Mouse (Mus musculus): ENCODE data around the gene Slc30a6. TPM values are rescaled to one million over a fixed set of nuclear protein-coding genes. Genes with fewer than 3 reads are reported as not detected.

The Slc30a6 gene
- total RNA-seq (2021), result 1 to 10 TPM; 5.8 to 6.0 TPM
- long read RNA-seq, experiment 1, partial matches to known transcripts, result 2 of 6 reads
- long read RNA-seq, experiment 1, other reads (novel, unspliced or antisense), result 1 of 6 reads
- long read RNA-seq, experiment 2, transcript Slc30a6-201 (14 exons, 2,148 nt), result major isoform, 8 of 11 reads
- long read RNA-seq, experiment 2, partial matches to known transcripts, result 0 of 11 reads
- long read RNA-seq, experiment 2, other reads (novel, unspliced or antisense), result 3 of 11 reads

DNA sequence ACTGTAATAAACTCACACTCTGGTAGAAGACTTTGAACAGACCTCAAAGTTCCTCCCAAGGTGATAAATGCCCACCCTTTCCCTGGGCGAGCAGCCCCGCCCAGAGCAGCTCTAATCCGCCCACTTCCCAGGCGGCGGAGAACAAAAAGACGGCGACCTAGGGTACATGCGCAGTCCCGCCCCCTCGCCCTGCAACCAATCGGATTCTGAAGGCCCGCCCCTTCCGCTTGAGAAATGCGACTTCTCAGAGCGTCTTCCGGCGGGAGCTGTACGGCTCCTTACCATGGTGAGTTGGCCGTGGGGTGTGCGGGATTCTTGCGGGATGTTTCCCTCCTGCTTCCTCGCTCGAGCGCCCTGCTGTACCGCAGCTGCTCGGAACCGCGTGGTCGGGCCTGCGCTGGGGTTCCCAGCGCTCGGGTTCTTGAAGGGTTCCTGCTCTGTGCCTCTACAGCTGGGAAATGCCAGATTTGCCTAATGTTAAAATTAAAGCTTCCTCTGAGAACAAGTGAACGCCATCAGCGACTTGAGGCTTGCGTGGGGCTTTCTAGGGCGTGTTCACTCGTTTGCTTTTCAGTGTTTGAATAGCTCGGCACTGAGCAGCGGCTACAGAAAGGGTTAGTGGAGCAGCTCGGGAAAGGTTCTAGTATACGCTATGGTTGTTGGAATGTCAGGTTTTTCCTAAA is at the start of gene Slc30a6:
Gene Slc30a6 (plus strand): TSS at position 226 of the 683 bp plus-strand sequence.
- peak; percentile 97 for DNase-seq (ENCODE audit: low spot score)

- DNase-seq (ENCODE audit: low spot score), result no peak
Observed at GRCm38 (mm10) chr17:74363592-74363991, 31.8 kb upstream of the Slc30a6 start.

GRCm38 (mm10) chr17:74376916-74377315 is 18.5 kb upstream of the Slc30a6 start:
- DNase-seq (ENCODE audit: low spot score), result no peak

DNA sequence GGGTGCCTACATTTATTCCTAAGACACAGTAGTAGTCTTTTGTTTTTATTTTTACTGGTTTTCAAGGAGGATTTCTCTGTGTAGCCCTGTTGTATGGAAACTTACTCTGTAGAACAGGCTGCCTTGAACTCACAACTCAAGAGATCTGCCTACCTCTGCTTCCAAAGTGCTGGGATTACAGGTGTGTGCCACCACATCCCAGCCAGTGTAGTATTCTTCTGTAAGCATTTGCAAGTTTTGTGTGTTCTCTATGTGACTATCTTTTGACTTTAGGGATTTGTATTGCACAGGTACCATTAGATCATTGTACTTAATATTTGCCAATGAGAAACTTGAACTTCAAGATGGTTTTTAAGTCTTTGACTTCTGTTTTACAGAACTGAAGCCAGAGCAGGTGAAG is 8.8 kb upstream of the Slc30a6 start:
- DNase-seq (ENCODE audit: low spot score), result no peak

- no peak for DNase-seq (ENCODE audit: low spot score)
Observed at GRCm38 (mm10) chr17:74389847-74390246, 5.6 kb upstream of the Slc30a6 start.

- DNase-seq (ENCODE audit: low spot score), result no peak
Observed at GRCm38 (mm10) chr17:74394381-74394780, 1.0 kb upstream of the Slc30a6 start.

DNA sequence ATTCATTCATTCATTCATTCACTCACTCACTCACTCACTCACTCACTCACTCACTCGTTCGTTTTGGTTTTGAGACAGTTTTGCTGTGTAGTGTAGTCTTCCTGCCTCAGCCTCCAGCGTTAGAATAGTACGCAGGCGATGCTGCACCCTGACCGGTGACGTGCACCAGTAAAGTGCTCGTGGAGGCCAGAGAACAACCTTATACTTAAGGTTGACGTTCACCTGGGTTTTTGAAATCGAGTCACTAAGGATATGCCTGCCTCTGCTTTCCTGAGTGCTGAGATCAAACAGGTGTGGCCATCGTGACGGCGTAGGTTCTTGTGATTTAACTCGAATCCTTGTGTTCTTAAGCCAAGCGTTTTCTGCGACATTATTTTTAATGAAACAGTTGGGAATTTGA is 553 bp upstream of the Slc30a6 start:
- no peak for DNase-seq (ENCODE audit: low spot score)

DNA sequence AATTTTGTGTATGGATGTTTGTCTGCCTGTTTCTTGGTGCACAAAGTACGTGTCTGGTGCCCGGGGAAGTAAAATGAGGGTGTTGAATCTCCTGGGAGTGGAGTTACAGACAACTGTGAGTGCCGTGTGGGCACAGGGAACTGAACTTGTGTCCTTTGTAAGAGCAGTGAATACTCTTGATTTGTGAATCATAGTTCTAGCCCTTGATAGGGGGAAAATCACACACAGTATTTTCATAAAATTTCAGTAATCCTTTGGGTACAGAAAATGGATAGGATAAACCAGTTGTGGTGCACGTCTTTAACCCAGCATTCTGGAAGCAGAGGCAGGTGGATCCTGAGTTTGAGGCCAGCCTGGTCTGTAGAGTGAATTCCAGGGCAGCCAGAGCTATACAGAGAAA is 1.4 kb downstream of the Slc30a6 start:
- no peak for DNase-seq (ENCODE audit: low spot score)

GRCm38 (mm10) chr17:74397173-74397572 is 1.8 kb downstream of the Slc30a6 start:
- DNase-seq (ENCODE audit: low spot score), result no peak

GRCm38 (mm10) chr17:74402486-74403222 is 7.2 kb downstream of the Slc30a6 start:
- no peak for DNase-seq (ENCODE audit: low spot score)

GRCm38 (mm10) chr17:74406487-74406886 is 11.1 kb downstream of the Slc30a6 start:
- no peak for DNase-seq (ENCODE audit: low spot score)

DNA sequence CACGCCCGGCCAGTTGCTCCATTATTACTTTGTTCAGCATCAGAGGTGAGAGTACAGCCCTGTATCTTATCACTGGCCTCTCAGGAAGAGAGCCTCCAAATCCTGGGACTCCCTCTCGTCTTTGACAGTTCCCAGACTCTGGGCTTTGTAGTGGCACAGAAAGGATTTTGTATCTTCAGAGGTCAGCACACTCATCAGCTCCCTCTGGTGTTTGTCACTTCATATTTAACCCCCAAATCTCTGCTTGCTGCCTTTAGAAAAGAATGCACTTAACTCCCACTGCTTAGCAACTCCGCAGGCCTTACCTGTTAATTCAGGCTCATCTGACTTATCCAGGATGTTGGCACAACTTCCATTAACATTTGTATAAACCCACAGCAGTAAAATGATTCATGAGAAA is 14.3 kb downstream of the Slc30a6 start:
- no peak for DNase-seq (ENCODE audit: low spot score)

GRCm38 (mm10) chr17:74413324-74413723 is 17.9 kb downstream of the Slc30a6 start:
- DNase-seq (ENCODE audit: low spot score), result no peak

DNA sequence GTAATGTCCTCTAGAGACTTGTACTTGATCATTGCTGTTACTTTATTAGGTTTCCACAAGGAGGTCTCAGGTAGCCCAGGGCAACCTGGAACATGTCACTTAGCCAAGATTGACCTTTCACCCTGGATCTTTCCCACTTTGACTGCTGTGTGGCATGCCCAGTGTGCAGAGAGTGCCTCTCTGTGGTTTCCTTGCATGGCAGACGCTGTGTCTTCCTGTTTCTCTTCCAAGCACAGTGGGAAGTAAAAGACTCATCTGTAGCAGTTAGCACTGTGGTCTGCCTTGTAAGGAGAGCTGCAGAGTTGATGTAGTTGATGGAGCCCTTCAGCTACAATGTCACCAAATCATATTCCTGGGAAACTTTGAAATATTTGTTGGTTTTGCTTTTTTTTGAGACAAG is 19.3 kb downstream of the Slc30a6 start:
- no peak for DNase-seq (ENCODE audit: low spot score)

DNA sequence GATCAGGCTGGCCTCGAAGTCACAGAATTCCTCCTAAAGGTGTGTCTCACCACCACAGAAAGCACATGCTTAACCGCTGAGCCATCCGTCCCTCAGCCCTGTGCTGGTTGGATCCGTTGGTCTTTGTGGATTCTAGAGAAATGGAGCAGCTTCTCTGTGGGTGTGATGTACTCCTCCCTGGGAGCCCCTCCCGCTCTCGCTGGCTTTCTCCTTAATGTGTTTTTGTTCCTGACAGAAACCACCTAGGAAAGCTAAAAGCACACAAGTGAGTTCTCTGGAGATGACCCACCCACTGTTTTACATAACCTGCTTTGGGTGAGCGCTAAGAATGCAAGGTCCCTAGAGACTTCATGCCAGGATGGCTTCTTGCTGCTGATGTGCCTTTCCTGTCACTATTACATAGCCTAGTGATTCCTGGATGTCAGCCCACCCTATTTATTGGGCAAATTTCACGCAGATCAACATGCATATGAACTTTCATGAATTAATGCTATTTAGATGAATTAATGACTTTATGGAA is 21.5 kb downstream of the Slc30a6 start:
- no peak for DNase-seq (ENCODE audit: low spot score)

DNA sequence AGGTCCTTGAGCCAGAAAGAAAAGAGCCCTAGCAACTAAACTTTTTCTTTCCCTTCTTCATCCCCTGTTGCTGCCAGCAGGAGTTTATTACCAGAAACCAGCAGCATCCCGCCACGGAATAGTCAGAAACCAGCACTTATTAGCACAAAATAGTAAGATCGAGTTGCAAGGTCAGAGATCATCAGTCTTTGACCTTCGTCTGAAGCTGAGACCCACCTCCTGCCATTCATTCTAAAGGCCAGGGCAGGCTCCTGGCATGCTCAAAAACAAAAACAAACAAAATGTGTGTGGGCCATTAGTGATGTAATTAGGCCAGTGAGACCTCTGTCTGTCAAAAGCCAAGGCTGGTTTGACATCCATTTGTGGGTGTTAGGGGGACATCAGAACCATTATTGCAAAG is 22.8 kb downstream of the Slc30a6 start:
- no peak for DNase-seq (ENCODE audit: low spot score)

GRCm38 (mm10) chr17:74420656-74421055 is 25.2 kb downstream of the Slc30a6 start:
- peak; percentile 34 for DNase-seq (ENCODE audit: low spot score)

- peak; percentile 7 for DNase-seq (ENCODE audit: low spot score)
Observed at GRCm38 (mm10) chr17:74424401-74425005, 29.1 kb downstream of the Slc30a6 start.

- DNase-seq (ENCODE audit: low spot score), result no peak
Observed at GRCm38 (mm10) chr17:74430074-74430473, 34.7 kb downstream of the Slc30a6 start.

GRCm38 (mm10) chr17:74431481-74431880 is 36.1 kb downstream of the Slc30a6 start:
- no peak for DNase-seq (ENCODE audit: low spot score)

DNA sequence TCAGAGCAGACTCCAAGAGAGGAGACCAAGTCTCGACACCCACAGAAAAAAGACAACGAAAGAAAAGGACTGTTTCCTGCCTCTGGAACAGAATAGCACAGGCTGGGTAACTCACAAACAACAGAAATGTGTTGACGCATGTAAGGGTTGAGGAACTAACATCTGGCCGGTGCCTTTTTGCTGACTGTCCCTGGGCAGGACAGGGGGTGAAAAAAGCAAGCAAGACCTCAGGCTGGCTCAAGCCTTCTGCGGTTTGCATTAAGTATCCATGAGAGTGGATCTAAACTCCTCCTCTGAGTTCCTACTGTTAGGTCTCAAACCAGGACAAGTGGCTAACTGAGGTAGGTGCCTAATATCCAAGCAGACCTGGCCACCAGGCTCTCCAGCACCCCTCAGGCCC is 37.2 kb downstream of the Slc30a6 start:
- no peak for DNase-seq (ENCODE audit: low spot score)

DNA sequence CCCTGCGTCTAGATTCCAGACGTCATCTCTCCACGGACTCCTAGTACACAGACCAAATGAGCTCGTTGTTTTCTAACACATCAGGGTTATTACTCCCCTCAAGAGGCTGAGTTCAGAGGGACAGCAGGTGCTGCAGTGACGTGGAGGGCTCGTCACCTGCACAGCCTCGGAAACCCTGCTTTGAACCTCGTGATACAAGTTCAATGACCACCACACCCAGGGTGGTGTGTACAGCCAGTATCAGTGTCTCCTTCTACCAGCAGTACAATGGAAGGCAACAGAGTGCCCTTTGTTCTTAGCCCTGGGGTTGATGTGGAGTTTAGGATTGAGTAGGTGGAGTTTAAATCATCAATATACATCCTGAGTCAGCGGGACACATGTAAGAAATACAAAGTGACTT is 42.4 kb downstream of the Slc30a6 start:
- no peak for DNase-seq (ENCODE audit: low spot score)

Data from gastrocnemius, adult 18-20 months (tissue).